Mouse (Mus musculus) 416B (cell line): ENCODE measurements at regions not wholly inside any gene's neighbourhood (a gene's known extent, or its start where the extent isn't known, plus 50 kb on each side); places are given as distances from the start of the nearest gene placed in this dataset.

ENCODE experiments used
- DNase-seq: peaks from one replicate; pipeline ENCODE4 v3.0.0; 2011; ENCODE audit warnings: low read depth

DNA sequence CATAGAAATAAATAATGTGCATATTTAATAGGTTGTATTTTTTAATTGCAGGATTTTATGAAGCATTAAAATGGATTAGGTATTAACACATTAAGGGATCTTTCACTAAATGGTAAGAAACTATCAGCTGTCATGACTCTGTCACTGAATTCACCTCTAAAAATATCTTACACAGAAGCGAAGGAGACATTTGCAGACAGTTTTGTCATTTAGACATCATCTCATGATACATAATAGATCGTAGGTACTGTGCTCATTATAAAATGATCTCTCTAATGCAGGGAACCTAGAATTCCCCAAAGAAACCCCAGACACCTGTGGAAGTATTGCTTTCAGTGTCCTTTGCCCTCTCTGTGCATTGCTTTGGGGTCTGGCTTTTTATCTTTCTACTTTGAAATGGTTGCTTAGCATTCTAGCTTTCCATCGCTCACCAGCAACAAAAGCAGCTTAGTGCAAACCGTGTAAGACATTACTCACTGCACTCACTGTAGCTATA is 1270.5 kb downstream of the Olfm4 start:
- DNase-seq = no peak

DNA sequence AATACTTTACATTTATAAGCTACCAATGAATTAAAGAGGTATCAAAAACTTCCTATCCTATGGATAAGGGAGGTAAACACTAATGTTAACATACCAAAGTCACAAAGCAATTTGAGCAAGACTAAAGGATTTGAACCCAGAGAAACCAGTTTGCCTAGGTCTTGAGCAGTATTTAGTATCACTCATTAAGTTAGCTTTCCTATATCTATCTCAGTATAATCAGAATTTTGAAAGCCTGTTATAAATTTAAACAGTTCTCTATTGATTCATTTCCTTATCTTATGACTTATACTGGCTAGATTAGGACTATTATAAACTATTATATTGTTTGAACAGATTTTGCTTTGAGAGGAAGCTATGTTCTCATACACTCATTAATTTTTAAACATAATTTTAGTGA is 1271.5 kb downstream of the Olfm4 start:
- no peak for DNase-seq

DNA sequence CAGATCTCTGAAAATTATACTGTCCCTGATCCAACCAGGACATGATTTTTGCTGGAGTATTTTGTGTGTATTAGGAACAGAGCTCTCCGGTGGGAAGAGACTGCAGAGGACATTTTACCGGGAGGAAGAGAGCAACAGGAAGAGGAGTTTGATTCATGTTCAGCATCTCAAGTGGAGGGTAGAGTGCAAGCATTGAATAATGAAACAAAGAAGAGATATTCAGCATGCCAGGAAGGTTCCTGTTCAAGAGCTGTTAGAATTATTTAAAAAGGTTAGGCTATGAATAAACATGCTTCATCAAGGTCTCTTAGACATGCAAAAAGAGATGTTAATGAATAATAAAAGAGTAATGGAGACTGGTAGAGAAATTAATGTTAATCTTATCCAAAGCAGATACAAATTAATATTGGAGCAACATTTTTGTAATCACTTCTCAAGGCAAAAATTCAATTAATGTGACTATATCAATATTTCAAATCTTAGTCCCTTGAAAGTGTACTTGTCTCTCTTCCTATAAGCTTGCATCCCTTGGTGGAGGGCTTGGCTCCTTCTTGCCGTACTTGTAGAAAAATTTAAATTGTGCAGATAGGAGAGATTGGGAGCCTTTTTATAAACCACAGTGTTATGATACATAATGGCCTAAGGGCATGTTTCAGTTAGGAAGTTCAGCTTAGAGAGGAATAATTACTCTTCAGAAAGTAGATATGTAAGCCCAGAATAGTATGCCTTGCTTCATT is 1283.9 kb downstream of the Olfm4 start:
- no peak for DNase-seq

GRCm38 (mm10) chr14:81287489-81288025 is 1303.7 kb downstream of the Olfm4 start:
- DNase-seq = no peak

GRCm38 (mm10) chr14:81307160-81307559 is 1323.3 kb downstream of the Olfm4 start:
- DNase-seq = no peak

GRCm38 (mm10) chr14:81341058-81341457 is 1357.2 kb downstream of the Olfm4 start:
- DNase-seq = peak; percentile 53

GRCm38 (mm10) chr14:81387566-81387965 is 1403.7 kb downstream of the Olfm4 start:
- no peak for DNase-seq
